Mouse (Mus musculus): ENCODE data around the gene Myo15b.

The Myo15b gene

GRCm38 (mm10) chr11:115901338-115902161 is 43.3 kb downstream of the Myo15b start:
- no peak for DNase-seq (ENCODE audit: low read depth, low spot score)

- no peak for DNase-seq (ENCODE audit: low read depth, low spot score)
These were observed 44.0 kb downstream of the Myo15b start for GRCm38 (mm10) chr11:115902177-115902576.

- DNase-seq (ENCODE audit: low read depth, low spot score) = no peak
These were observed 44.6 kb downstream of the Myo15b start for GRCm38 (mm10) chr11:115902831-115903230.

- DNase-seq (ENCODE audit: low read depth, low spot score) = no peak
These were observed 45.4 kb downstream of the Myo15b start for GRCm38 (mm10) chr11:115903384-115904230.

GRCm38 (mm10) chr11:115904231-115904955 is 46.2 kb downstream of the Myo15b start:
- DNase-seq (ENCODE audit: low read depth, low spot score) = no peak

- DNase-seq (ENCODE audit: low read depth, low spot score) = no peak
These were observed 47.0 kb downstream of the Myo15b start for GRCm38 (mm10) chr11:115904956-115905790.

- no peak for DNase-seq (ENCODE audit: low read depth, low spot score)
These were observed 47.9 kb downstream of the Myo15b start for GRCm38 (mm10) chr11:115906116-115906515.

GRCm38 (mm10) chr11:115906521-115906920 is 48.3 kb downstream of the Myo15b start:
- DNase-seq (ENCODE audit: low read depth, low spot score) = no peak

GRCm38 (mm10) chr11:115911134-115911561 is 52.9 kb downstream of the Myo15b start:
- no peak for DNase-seq (ENCODE audit: low read depth, low spot score)

GRCm38 (mm10) chr11:115911632-115912376 is 53.6 kb downstream of the Myo15b start, which contains the start of gene Smim6:
Gene Smim6 (plus strand): TSS chr11:115912017.
- DNase-seq (ENCODE audit: low read depth, low spot score) = no peak

- DNase-seq (ENCODE audit: low read depth, low spot score) = no peak
These were observed 58.4 kb downstream of the Myo15b start for GRCm38 (mm10) chr11:115916579-115916978.

- no peak for DNase-seq (ENCODE audit: low read depth, low spot score)
These were observed 60.4 kb downstream of the Myo15b start for GRCm38 (mm10) chr11:115918637-115919036.

GRCm38 (mm10) chr11:115919073-115919472 is 60.9 kb downstream of the Myo15b start:
- no peak for DNase-seq (ENCODE audit: low read depth, low spot score)

- DNase-seq (ENCODE audit: low read depth, low spot score) = peak; percentile 79
These were observed 62.1 kb downstream of the Myo15b start for GRCm38 (mm10) chr11:115920110-115920818.

- no peak for DNase-seq (ENCODE audit: low read depth, low spot score)
These were observed 63.8 kb downstream of the Myo15b start for GRCm38 (mm10) chr11:115921986-115922385.

GRCm38 (mm10) chr11:115929031-115929430 is 70.8 kb downstream of the Myo15b start:
- DNase-seq (ENCODE audit: low read depth, low spot score) = peak; percentile 77

- DNase-seq (ENCODE audit: low read depth, low spot score) = peak; percentile 86
These were observed 71.6 kb downstream of the Myo15b start for GRCm38 (mm10) chr11:115929818-115930217.

GRCm38 (mm10) chr11:115931235-115931634 is 73.0 kb downstream of the Myo15b start:
- DNase-seq (ENCODE audit: low read depth, low spot score) = no peak

- peak; percentile 99 for DNase-seq (ENCODE audit: low read depth, low spot score)
These were observed 75.0 kb downstream of the Myo15b start, which contains the start of the genes Sap30bp and Recql5 for GRCm38 (mm10) chr11:115933108-115933746. Gene Sap30bp (plus strand): TSS chr11:115933282. Gene Recql5 (minus strand): TSS chr11:115933477.
